15 mouse cellular contexts compared by ENCODE assay signal in the genomic region with DNA sequence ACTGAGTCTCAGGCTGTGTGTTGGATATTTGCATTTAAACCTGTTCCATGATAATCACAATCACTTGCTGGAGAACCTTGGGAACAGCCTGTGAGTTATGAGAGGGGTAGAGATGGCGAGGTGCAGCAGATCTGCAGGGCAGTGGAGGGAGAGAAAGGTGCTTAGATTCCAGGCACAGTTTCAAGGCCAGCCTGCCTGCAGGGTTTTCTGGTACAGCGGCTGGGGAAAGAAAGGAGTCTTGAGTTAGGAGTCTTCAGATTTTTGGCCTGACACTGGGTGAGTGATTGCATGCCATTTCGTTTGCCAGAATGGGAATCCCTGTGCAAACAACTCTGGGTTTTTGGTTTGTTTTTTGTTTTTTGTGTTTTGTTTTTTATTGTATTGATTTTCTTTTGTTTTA.
A peak's percentile ranks its signal among the peaks of the same experiment; 100 is the strongest.
DNase-seq lines count a peak whose midpoint lies in the region; ATAC-seq lines count a peak whose summit lies in the region.
"Had no signal": no experiment of that assay in that cellular context is flagged by ENCODE, and none has a peak within 500 bp of the region (broad histone marks: within the 10 kb centered on the region; RNA-seq: fewer than 3 reads in every experiment).

No protein-coding gene starts in this region.

- DNase-seq in adrenal gland, adult 2 months = peak; percentile 55
- no peak for DNase-seq in adrenal gland, postnatal 4 days (ENCODE audit: low spot score in 2 of 2)
- peak; percentile 15 to 39 for DNase-seq in adrenal gland, postnatal 36 days
- no peak for DNase-seq in adrenal gland, postnatal 10 days
- DNase-seq in layer of hippocampus, adult 9-11 months = no peak
- DNase-seq: cerebellum, adult 11-12 months; cerebellum, adult 2 months; cerebellum, adult 9-11 months; forebrain, postnatal 0 days had no signal

- H3K9ac ChIP-seq in neural tube, embryonic 13.5 days = no peak overlapping the region
- H3K9ac ChIP-seq in neural tube, embryonic 15.5 days (replicated peaks) = no peak overlapping the region
- H3K9ac ChIP-seq: embryonic facial prominence, embryonic 12.5 days; forebrain, embryonic 13.5 days; forebrain, embryonic 15.5 days; forebrain, postnatal 0 days had no signal

- no peak overlapping the region for H3K4me2 ChIP-seq in neural tube, embryonic 13.5 days
- H3K4me2 ChIP-seq in neural tube, embryonic 15.5 days = no peak overlapping the region
- H3K4me2 ChIP-seq: embryonic facial prominence, embryonic 12.5 days; forebrain, embryonic 13.5 days; forebrain, embryonic 15.5 days had no signal

- peak overlapping the region; percentile 42; the same call in 1 of the 2 replicates for H3K27ac ChIP-seq in neural tube, embryonic 13.5 days (replicated peaks)
- H3K27ac ChIP-seq in neural tube, embryonic 15.5 days (replicated peaks) = no peak overlapping the region
- H3K27ac ChIP-seq: embryonic facial prominence, embryonic 10.5 days; embryonic facial prominence, embryonic 12.5 days; forebrain, embryonic 13.5 days had no signal

- H3K9me3 ChIP-seq in neural tube, embryonic 13.5 days = no peaks in the 10 kb centered on the region
- H3K9me3 ChIP-seq in neural tube, embryonic 15.5 days (replicated peaks) = no peaks in the 10 kb centered on the region
- H3K9me3 ChIP-seq: embryonic facial prominence, embryonic 10.5 days; embryonic facial prominence, embryonic 12.5 days; forebrain, embryonic 13.5 days; forebrain, embryonic 15.5 days had no signal

- peaks cover 8% of the 10 kb centered on the region for H3K4me1 ChIP-seq in neural tube, embryonic 13.5 days (replicated peaks)
- H3K4me1 ChIP-seq in neural tube, embryonic 15.5 days = peaks cover 4% of the 10 kb centered on the region; the same call in 1 of the 2 replicates
- H3K4me1 ChIP-seq: embryonic facial prominence, embryonic 12.5 days; forebrain, embryonic 15.5 days had no signal

- no peak for ATAC-seq in neural tube, embryonic 13.5 days (ENCODE audit: low read depth)
- ATAC-seq in neural tube, embryonic 15.5 days (ENCODE audit: low FRiP score) = no peak
- ATAC-seq: forebrain, embryonic 13.5 days; forebrain, embryonic 15.5 days; forebrain, postnatal 0 days had no signal

- no peaks in the 10 kb centered on the region for H3K36me3 ChIP-seq in neural tube, embryonic 13.5 days
- no peaks in the 10 kb centered on the region for H3K36me3 ChIP-seq in neural tube, embryonic 15.5 days
- H3K36me3 ChIP-seq: forebrain, embryonic 15.5 days had no signal

- no peaks in the 10 kb centered on the region for H3K27me3 ChIP-seq in neural tube, embryonic 13.5 days
- H3K27me3 ChIP-seq in neural tube, embryonic 15.5 days (replicated peaks) = no peaks in the 10 kb centered on the region
- H3K27me3 ChIP-seq: embryonic facial prominence, embryonic 12.5 days; forebrain, embryonic 13.5 days; forebrain, embryonic 15.5 days had no signal

- WGBS in neural tube, embryonic 13.5 days = 60% methylated on average over 3 of the region's 3 CpGs
- WGBS in neural tube, embryonic 15.5 days = 64% methylated on average over 3 of the region's 3 CpGs

- H3K4me3 ChIP-seq in neural tube, embryonic 13.5 days = no peak overlapping the region
- no peak overlapping the region for H3K4me3 ChIP-seq in neural tube, embryonic 15.5 days (replicated peaks)
- H3K4me3 ChIP-seq: embryonic facial prominence, embryonic 10.5 days; embryonic facial prominence, embryonic 12.5 days; forebrain, embryonic 13.5 days; forebrain, embryonic 15.5 days had no signal

Comparison
In these comparisons a context has a peak if more than half of its experiments do, and no peak if none do; other contexts are left out.
1. DNase-seq: peak in adrenal gland, adult 2 months (single experiment) and adrenal gland, postnatal 36 days (2 of 2); none in adrenal gland, postnatal 4 days (0 of 2), adrenal gland, postnatal 10 days (single experiment) and layer of hippocampus, adult 9-11 months (single experiment).